Mouse (Mus musculus): ENCODE results near the gene Tom1. TPM values are rescaled to one million over a fixed set of nuclear protein-coding genes. Genes with fewer than 3 reads are reported as not detected.

Gene Tom1
- polyA plus RNA-seq, 1 experiment from 2014 or later, result 34.3 TPM

DNA sequence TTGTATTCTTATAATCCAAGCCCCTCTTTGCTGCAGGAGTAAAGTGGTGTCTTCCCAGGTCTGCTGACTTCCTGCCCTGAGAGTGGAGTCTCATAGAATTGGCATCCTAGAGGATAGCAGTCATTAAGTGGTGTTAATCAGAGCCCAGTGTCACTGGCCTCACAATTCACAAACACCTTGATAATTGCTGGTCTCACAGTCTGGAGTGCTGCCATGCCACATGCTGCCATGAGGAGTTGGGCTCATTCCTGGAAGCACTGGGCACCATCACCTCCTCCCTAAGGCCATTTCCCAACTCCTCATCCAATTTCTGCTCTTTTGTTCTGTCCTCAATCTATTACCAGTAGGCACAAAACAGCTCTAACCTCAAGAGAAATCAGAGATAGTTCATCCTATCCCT is 2.1 kb downstream of the Tom1 start:
- ATAC-seq, result no peak
- no peak overlapping the region for H3K4me3 ChIP-seq (ENCODE audit: low read depth, low read length)
- no peaks in the 10 kb centered on the region for H3K36me3 ChIP-seq (ENCODE audit: insufficient read depth, low read length)
- no peak for DNase-seq (ENCODE audit: low spot score)
- no peaks in the 10 kb centered on the region for H3K4me1 ChIP-seq (ENCODE audit: insufficient read depth, low read depth, low read length)
- no peak overlapping the region for H3K9ac ChIP-seq (replicated peaks; ENCODE audit: low read depth)
- H3K4me2 ChIP-seq (replicated peaks; ENCODE audit: low read depth, low read length), result no peak overlapping the region
- no peak overlapping the region for H3K27ac ChIP-seq (ENCODE audit: low read length)
- no peaks in the 10 kb centered on the region for H3K9me3 ChIP-seq (ENCODE audit: low read length)
- TF ChIP-seq CTCF (IDR thresholded peaks at IDR 0.05), result no peak
- no peak for TF ChIP-seq EP300 (IDR thresholded peaks at IDR 0.05)
- H3K27me3 ChIP-seq (replicated peaks; ENCODE audit: insufficient read depth, low read length), result no peaks in the 10 kb centered on the region

DNA sequence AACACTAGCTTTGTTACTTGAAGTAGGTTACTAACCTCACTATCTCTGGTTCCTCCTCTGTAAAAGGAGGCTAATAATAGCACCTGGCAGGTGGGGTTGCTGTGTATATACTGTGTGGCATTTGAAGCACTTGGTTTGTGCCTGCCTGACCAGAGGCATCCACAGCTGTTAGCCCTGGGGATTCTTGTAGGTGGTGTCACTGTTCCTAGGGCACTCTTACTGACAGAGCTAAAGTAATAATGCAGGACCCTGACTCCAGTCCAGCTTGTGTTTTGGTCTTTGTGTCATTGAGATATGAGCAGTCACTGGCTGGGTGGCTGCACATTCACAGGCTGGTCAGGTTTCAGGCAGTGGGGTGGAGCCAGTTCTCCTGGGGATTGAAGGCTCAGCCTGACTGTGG is 5.0 kb downstream of the Tom1 start:
- DNase-seq (ENCODE audit: low spot score) (no peak), ATAC-seq (no peak)
- no peak for TF ChIP-seq CTCF (IDR thresholded peaks at IDR 0.05)
- TF ChIP-seq EP300 (IDR thresholded peaks at IDR 0.05), result no peak
- Histone ChIP-seq H3K9me3 (ENCODE audit: low read length) (no peaks in the 10 kb centered on the region), H3K36me3 (ENCODE audit: insufficient read depth, low read length) (no peaks in the 10 kb centered on the region), H3K9ac (replicated peaks; ENCODE audit: low read depth) (no peak overlapping the region), H3K4me2 (replicated peaks; ENCODE audit: low read depth, low read length) (no peak overlapping the region), H3K4me3 (ENCODE audit: low read depth, low read length) (no peak overlapping the region), H3K27ac (ENCODE audit: low read length) (no peak overlapping the region; the same call in 1 of the 2 replicates), H3K4me1 (ENCODE audit: insufficient read depth, low read depth, low read length) (no peaks in the 10 kb centered on the region), H3K27me3 (replicated peaks; ENCODE audit: insufficient read depth, low read length) (no peaks in the 10 kb centered on the region)

DNA sequence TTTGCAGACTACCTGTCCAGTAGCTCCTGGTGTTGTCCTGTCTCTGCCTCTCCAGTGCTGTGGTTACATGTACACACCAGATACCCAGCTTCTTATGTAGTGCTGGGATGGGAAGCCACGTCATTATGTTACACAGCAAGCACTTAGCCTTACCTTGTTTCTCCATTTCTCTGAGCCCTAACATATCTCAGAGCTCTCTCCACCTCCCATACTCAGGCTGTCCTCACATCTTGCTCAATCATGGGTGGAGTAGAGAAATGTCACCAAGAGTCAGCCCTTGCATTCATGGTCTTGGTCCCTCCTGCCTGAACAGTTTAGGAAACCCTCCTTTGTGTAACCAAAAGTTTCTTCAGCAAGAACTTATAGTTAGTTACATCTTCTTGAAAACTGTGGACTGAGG is 6.2 kb downstream of the Tom1 start:
- 64% methylated on average over 1 of the region's 1 CpGs for WGBS
- TF ChIP-seq CTCF (IDR thresholded peaks at IDR 0.05) (no peak), EP300 (IDR thresholded peaks at IDR 0.05) (no peak)
- peak; percentile 47 for DNase-seq (ENCODE audit: low spot score)
- H3K4me1 ChIP-seq (ENCODE audit: insufficient read depth, low read depth, low read length), result no peaks in the 10 kb centered on the region
- peak; percentile 40 for ATAC-seq
- no peak overlapping the region for H3K4me3 ChIP-seq (ENCODE audit: low read depth, low read length)
- H3K27ac ChIP-seq (ENCODE audit: low read length), result no peak overlapping the region
- H3K36me3 ChIP-seq (ENCODE audit: insufficient read depth, low read length), result no peaks in the 10 kb centered on the region
- no peaks in the 10 kb centered on the region for H3K27me3 ChIP-seq (replicated peaks; ENCODE audit: insufficient read depth, low read length)
- H3K9me3 ChIP-seq (ENCODE audit: low read length), result no peaks in the 10 kb centered on the region
- no peak overlapping the region for H3K9ac ChIP-seq (replicated peaks; ENCODE audit: low read depth)
- no peak overlapping the region for H3K4me2 ChIP-seq (replicated peaks; ENCODE audit: low read depth, low read length)

DNA sequence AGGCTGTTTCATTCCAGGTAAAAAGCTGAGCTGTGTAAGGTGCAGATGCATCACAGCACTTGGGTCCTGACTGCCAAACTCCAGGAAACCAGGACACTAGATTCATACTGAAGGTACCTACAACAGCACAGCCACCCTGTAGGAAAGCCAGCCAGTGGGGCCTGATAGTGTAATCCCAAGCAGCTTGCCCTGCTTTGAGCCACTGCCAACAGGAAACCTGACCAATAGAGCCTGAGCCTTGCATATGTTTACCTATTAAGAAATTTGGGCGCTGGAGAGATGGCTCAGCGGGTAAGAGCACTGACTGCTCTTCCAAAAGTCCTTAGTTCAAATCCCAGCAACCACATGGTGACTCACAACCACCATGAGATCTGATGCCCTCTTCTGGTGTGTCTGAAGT is 8.7 kb downstream of the Tom1 start:
- Histone ChIP-seq H3K27me3 (replicated peaks; ENCODE audit: insufficient read depth, low read length) (no peaks in the 10 kb centered on the region), H3K9me3 (ENCODE audit: low read length) (no peaks in the 10 kb centered on the region), H3K36me3 (ENCODE audit: insufficient read depth, low read length) (no peaks in the 10 kb centered on the region), H3K4me2 (replicated peaks; ENCODE audit: low read depth, low read length) (no peak overlapping the region), H3K4me3 (ENCODE audit: low read depth, low read length) (no peak overlapping the region), H3K4me1 (ENCODE audit: insufficient read depth, low read depth, low read length) (no peaks in the 10 kb centered on the region), H3K9ac (replicated peaks; ENCODE audit: low read depth) (no peak overlapping the region), H3K27ac (ENCODE audit: low read length) (no peak overlapping the region)
- 62% methylated on average over 2 of the region's 2 CpGs for WGBS
- no peak for DNase-seq (ENCODE audit: low spot score)
- no peak for ATAC-seq
- TF ChIP-seq CTCF (IDR thresholded peaks at IDR 0.05), result no peak
- TF ChIP-seq EP300 (IDR thresholded peaks at IDR 0.05), result no peak

DNA sequence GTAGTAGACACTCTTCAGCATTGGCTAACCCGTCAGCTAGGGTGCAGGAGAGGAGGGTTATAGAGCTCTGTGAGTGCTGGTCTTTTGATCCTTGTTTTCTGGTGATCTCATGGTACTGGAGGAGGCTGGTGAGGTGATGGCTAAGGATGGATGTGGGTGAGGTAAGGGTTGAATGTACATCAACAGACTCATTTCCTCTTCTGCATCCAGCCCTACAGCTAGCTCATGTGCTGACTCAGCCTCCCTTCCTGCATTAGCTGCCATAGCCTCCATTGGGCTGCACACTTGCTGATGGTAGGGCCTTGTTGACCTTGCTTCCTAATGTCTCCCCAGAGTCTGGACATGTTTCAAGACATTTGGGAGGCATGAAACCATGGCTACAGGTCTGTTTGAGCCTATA is 9.5 kb downstream of the Tom1 start:
- Histone ChIP-seq H3K4me1 (ENCODE audit: insufficient read depth, low read depth, low read length) (no peaks in the 10 kb centered on the region), H3K4me2 (replicated peaks; ENCODE audit: low read depth, low read length) (no peak overlapping the region), H3K36me3 (ENCODE audit: insufficient read depth, low read length) (no peaks in the 10 kb centered on the region), H3K4me3 (ENCODE audit: low read depth, low read length) (no peak overlapping the region), H3K9ac (replicated peaks; ENCODE audit: low read depth) (no peak overlapping the region), H3K27me3 (replicated peaks; ENCODE audit: insufficient read depth, low read length) (no peaks in the 10 kb centered on the region), H3K9me3 (ENCODE audit: low read length) (no peaks in the 10 kb centered on the region), H3K27ac (ENCODE audit: low read length) (no peak overlapping the region)
- DNase-seq (ENCODE audit: low spot score) (no peak), ATAC-seq (no peak)
- WGBS, result 76% methylated on average over 1 of the region's 1 CpGs
- TF ChIP-seq EP300 (IDR thresholded peaks at IDR 0.05) (no peak), CTCF (IDR thresholded peaks at IDR 0.05) (no peak)

DNA sequence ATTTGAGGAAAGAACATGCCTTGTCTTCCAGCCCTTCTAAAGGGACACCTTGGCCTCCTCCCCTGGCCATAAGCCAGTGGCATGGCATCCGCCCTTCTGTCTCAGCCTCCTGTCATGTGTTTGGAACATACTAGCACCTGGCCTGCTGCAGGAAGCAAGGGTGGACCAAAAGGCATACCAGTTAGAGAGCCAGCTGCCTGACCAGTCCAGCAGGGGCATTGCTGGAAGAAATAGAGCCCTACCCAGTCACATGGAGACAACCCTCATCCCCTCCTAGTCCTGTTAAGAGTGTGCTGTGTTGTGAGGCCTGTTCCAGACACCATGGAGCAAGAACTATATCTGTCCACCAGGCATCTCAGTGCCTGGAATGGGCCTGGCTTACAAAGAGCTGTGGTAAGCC is 12.8 kb downstream of the Tom1 start:
- ATAC-seq, result no peak
- no peak overlapping the region for H3K9ac ChIP-seq (replicated peaks; ENCODE audit: low read depth)
- H3K27me3 ChIP-seq (replicated peaks; ENCODE audit: insufficient read depth, low read length), result no peaks in the 10 kb centered on the region
- no peak for DNase-seq (ENCODE audit: low spot score)
- no peak overlapping the region for H3K4me2 ChIP-seq (replicated peaks; ENCODE audit: low read depth, low read length)
- no peaks in the 10 kb centered on the region for H3K36me3 ChIP-seq (ENCODE audit: insufficient read depth, low read length)
- TF ChIP-seq EP300 (IDR thresholded peaks at IDR 0.05), result no peak
- TF ChIP-seq CTCF (IDR thresholded peaks at IDR 0.05), result no peak
- H3K9me3 ChIP-seq (ENCODE audit: low read length), result no peaks in the 10 kb centered on the region
- no peak overlapping the region for H3K27ac ChIP-seq (ENCODE audit: low read length)
- no peaks in the 10 kb centered on the region for H3K4me1 ChIP-seq (ENCODE audit: insufficient read depth, low read depth, low read length)
- WGBS, result 87% methylated on average over 1 of the region's 1 CpGs
- no peak overlapping the region for H3K4me3 ChIP-seq (ENCODE audit: low read depth, low read length)

DNA sequence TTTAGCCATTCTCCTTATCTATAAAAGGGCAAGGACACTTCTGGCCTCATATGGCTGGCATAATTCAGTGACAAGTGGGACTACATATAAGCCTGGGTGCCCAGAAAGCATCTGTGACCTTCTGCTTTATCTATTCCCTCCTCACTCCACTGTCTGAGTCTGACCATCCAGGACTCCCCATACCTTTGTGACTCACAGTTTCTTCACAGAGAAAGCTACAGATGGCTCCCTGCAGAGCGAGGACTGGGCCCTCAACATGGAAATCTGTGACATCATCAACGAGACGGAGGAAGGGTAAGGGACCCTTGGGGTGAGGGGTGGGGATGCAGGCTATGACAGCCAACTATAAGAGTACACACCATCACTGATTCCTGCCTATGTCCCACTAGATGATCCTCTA is 14.3 kb downstream of the Tom1 start:
- no peak overlapping the region for H3K4me2 ChIP-seq (replicated peaks; ENCODE audit: low read depth, low read length)
- H3K27ac ChIP-seq (ENCODE audit: low read length), result no peak overlapping the region
- no peaks in the 10 kb centered on the region for H3K27me3 ChIP-seq (replicated peaks; ENCODE audit: insufficient read depth, low read length)
- WGBS, result 86% methylated on average over 3 of the region's 3 CpGs
- no peaks in the 10 kb centered on the region for H3K36me3 ChIP-seq (ENCODE audit: insufficient read depth, low read length)
- no peaks in the 10 kb centered on the region for H3K4me1 ChIP-seq (ENCODE audit: insufficient read depth, low read depth, low read length)
- ATAC-seq (no peak), DNase-seq (ENCODE audit: low spot score) (no peak)
- no peak overlapping the region for H3K4me3 ChIP-seq (ENCODE audit: low read depth, low read length)
- H3K9ac ChIP-seq (replicated peaks; ENCODE audit: low read depth), result no peak overlapping the region
- no peak for TF ChIP-seq EP300 (IDR thresholded peaks at IDR 0.05)
- no peak for TF ChIP-seq CTCF (IDR thresholded peaks at IDR 0.05)
- H3K9me3 ChIP-seq (ENCODE audit: low read length), result no peaks in the 10 kb centered on the region
